Mouse (Mus musculus) adipose tissue, adult 10 weeks (tissue): ENCODE data around the gene Srsf7. TPM values are rescaled to one million over a fixed set of nuclear protein-coding genes. Genes with fewer than 3 reads are reported as not detected.

Source experiments
- polyA plus RNA-seq: library from polyadenylated mRNA; stranded (reverse); fragments of 350-450 nt; fragmentation: Illumina TruSeq; extraction: RNeasy Lipid Tissue Mini Kit (QIAGEN cat#74804); gene quantifications from one replicate; pipeline ENCODE4 v1.2.3, GENCODE M21; 2014; ENCODE audit warnings: low read depth, low replicate concordance

The Srsf7 gene
- polyA plus RNA-seq, result 119 TPM

GRCm38 (mm10) chr17:80206671-80207581 lies at the start of gene Srsf7, which contains the start of gene Ttc39d:
Gene Srsf7 (minus strand): TSS chr17:80207307.
Gene Ttc39d (plus strand): TSS chr17:80207460.

DNA sequence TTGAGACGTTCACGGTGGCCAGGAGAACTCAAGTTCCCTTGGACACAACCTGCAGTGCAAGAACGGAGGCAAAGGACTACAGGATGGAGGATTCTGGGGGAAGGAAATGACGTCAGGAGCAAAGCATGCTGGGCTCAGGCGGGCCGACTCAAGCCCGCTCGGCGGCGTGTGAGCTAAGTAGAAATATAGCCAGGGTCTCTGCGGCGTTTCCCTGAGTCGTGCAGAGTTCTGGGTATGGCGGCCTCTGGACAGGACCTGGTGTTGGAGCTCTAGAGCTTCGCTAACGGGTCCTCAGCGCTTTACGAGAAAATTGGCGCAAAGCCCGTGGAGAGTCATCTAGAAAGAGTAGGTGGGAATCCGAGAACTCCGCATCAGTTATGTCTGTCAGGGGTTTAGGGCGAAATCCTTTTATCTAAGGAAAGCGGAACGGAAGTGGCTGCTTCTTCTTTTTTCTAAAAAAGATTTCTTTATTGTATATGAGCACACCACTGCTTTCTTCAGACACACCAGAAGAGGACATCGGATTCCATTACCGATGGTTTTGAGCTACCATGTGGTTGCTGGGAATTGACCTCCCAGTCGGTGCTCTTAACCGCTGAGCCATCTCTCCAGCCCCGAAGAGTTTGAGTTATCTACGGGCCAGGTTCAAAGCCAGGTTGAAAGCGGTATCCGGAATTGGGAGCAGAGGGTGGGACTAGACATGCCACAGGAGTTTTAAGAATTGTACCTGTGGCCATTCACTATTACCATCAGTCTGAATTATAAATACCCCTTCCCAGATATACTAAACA lies 17.4 kb upstream of the Srsf7 start, which contains the start of gene Gemin6:
Gene Gemin6 (plus strand): TSS at position 116 of the 791 bp plus-strand sequence.

Other genes with a start within 250 kb of the Srsf7 start
- 30.7 TPM for gene Hnrnpll, start 145.0 kb downstream of the Srsf7 start, polyA plus RNA-seq
- gene Galm, start 79.8 kb downstream of the Srsf7 start, polyA plus RNA-seq, result 22.7 TPM
- 6.6 TPM for gene Ttc39d, start 153 bp upstream of the Srsf7 start, polyA plus RNA-seq
- gene Gemin6, start 17.1 kb upstream of the Srsf7 start, polyA plus RNA-seq, result 11.3 TPM
- 29.3 TPM for gene Morn2, start 82.9 kb upstream of the Srsf7 start, polyA plus RNA-seq
- 10.7 TPM for gene Dhx57, start 83.2 kb upstream of the Srsf7 start, polyA plus RNA-seq
- 4.1 TPM for gene Arhgef33, start 100.1 kb upstream of the Srsf7 start, polyA plus RNA-seq
- not detected for gene Gm10190, start 166.2 kb upstream of the Srsf7 start, polyA plus RNA-seq